Mouse (Mus musculus): ENCODE data around the gene Csf3.

- TF ChIP-seq POLR2A (IDR thresholded peaks at IDR 0.05; ENCODE audit: low read depth, low read length) (no peak), CTCF (IDR thresholded peaks at IDR 0.05; ENCODE audit: borderline replicate concordance, insufficient read depth, low read length) (no peak)
Measured at GRCm38 (mm10) chr11:98734020-98734419, 33.0 kb downstream of the Csf3 start.

Data from embryonic fibroblast, embryonic 13.5 days (primary cell).